Mouse (Mus musculus) right cerebral cortex, postnatal 25 days (tissue): ENCODE measurements around the gene Uqcr10.
"Not testable (repeated sequence)": the region's sequence is repeated elsewhere in the genome, so short reads cannot be mapped to it uniquely, and the experiment has no call there.

Experiments
- DNase-seq: peaks from one replicate; pipeline ENCODE4 v3.0.0; 2022

Gene Uqcr10

DNA sequence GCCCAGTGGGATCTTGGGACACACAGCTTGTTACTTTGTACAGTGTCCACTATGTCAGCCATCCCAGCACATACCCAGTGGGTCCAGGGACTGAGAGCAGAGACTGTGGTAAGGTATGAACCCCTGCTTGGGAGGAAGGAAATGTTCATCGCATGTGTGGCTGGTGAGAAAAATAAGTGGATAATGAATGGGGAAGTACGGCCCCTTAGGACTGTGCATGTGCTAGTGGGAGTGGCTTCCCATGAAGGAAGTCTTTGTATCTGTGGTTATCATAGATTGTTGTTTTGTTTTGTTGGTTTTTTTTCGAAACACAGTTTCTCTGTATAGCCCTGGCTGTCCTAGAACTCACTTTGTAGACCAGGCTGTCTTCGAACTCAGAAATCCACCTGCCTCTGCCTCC is 10.6 kb upstream of the Uqcr10 start:
- no peak for DNase-seq

DNA sequence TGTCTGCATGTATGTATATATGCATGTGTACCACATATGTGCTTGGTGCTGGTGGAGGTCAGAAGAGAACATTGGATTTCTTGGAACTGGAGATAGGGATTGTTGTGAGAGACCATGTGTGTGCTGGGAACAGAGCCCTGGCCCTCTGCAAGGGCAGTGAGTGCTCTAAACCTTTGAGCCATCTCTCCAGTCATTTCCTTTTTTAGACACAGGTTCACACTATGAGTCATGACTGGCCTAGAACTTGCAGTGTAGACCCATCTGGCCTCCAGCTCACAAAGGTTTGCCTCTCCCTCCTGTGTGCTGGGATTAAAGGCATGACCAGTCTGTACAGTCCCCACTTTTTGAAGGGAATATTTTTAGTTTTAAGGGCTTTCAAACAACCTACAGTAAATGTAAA is 8.7 kb upstream of the Uqcr10 start:
- no peak for DNase-seq

DNA sequence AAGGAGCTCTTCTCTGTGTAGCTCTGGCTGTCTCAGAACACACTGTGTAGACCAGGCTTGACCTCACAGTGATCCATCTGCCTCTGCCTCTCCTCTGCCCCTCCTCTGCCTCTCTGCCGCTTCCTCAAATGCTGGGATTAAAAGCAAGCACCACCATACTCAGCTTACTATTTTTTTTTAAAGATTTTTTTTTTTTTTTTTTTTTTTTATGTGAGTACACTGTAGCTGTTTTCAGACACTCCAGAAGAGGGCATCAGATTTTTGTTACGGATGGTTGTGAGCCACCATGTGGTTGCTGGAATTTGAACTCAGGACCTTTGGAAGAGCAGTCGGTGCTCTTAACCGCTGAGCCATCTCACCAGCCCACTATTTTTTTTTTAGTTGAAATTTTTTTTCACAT is 6.0 kb upstream of the Uqcr10 start:
- DNase-seq, result not testable (repeated sequence)

DNA sequence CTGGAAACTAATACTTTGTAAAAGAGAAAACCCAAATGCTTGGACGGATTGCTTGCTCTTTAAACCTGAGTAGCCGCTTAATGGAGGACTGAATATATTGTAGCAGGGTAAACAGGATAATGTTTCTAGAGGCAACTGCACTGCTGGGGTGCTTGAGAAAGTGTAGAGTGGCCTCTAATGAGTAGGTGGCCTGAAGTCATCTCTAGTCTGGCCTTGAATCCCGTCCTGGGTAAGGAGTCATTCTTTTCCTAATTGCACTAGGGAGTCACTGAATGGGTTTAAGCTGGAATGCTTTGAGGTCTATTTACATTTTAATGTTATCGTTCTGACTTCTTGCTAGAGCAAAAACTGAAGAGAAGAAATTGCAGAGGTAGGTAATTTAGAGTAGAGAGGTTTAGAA is 1.0 kb upstream of the Uqcr10 start:
- no peak for DNase-seq

DNA sequence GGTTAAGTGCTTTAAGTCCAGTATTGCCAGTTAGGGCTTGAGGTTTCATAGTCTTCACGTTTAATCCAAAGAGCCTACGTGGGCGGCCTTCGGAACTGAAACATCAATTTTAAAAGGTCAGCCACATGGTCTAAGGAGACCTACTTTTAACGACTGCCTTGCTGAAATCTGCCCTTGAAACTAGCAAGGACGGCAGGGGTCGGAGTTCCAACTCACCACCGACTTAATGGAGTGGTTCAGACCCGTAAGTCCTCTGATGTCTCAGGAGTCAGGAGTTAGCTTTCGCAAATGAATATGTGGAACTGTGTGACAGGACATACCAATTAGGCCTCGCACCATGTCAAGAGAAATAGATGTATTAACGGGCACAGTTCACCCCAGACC is 462 bp downstream of the Uqcr10 start:
- DNase-seq, result no peak

DNA sequence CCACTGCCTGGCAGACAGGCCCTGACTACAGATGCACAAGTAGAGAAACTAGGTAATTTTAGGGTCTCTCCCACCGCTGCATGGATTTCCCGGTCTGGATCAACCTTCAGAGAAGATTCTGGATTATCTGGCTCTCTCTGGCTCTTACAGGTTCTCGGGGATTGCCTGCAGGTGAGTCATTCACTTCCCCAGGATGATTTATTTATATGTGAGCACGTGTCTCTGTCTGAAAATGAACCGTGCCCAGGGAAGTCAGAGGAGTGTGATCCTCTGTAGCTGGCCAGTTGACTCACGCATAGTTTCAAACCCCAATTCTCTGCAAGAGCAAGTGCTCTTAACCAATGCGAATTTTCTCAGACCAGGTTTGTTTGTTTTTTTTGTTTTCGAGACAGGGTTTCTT is 3.4 kb downstream of the Uqcr10 start:
- no peak for DNase-seq

DNA sequence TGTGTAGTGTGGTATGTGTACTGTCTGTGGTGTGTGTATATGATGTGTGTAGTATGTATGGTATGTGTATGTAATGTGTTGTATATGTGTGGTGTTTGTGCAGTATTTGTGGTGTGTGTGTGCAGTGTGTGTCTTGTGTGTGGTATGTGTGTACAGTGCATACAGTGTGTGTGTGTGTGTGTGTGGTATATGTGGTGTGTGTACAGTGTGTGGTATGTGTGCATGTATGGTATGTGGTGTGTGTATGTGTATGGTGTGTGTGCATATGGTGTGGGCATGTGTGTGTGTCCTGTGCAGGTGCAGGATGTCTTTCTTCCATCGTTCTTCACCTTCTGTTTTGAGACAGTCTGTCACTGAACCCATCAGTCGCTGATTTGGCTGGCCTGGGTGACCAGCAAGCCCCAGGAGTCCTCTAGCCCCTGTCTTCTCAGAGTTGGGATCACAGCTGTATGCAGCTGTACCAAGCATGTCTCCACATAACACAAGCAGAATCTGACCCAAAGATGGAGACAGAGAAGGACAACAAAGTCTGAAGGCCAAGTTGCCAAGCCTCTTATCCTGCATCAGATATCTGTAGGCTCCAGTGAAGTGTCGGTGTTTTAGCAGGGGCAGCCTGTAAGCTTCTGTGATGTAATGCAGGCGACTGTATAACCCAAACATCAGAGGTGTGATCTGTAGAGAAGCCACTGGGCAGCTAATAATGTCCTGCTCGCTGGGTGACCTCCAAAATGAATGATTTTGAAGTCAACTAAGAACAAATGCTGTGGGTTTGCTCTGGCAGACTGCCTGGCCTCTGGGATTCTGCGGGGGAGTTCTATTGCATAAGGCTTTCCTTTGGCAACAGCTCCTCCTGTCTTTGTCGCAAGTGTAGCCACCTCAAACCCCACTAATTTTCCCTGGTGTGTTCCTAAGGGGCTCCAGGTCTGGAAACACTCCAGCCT is 6.8 kb downstream of the Uqcr10 start:
- peak; percentile 71 for DNase-seq

DNA sequence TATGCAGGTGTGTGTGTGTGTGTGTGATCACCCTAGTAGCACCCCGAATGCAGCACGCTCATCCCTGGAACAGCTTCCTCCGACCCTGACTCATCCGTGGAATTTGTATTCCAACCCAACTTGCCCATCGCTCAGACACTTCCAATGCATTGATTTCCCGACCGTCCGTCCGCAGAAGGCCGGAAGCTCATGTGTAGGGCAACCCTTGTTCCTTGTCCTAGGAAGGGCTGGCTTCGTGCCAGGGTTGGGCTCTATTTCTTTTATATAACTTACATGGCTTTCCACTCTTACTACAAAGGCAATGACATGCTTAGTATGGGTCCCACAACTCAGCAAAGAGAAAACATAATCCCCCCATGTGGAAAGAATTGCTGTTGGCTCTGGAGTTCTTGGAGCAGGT is 12.0 kb downstream of the Uqcr10 start:
- DNase-seq, result no peak

DNA sequence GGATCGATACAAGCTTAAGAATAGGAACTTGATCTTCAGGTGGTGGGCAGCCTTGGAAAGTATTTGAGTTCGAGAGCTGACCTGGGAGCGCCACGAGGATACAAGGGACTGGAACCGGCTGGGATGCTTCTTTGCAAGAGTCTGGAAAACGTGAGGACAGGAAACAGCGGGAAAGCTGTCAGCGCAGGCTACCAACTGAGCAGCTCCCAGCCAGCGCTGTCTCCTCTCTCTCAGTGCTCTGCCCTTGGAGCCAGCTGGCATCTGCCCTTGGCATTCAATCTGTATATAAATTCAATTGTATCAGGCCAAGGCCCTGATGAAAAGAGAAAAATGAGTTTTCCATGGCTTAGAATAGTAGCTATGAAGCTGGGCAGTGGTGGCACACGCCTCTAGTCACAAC is 12.9 kb downstream of the Uqcr10 start:
- no peak for DNase-seq

DNA sequence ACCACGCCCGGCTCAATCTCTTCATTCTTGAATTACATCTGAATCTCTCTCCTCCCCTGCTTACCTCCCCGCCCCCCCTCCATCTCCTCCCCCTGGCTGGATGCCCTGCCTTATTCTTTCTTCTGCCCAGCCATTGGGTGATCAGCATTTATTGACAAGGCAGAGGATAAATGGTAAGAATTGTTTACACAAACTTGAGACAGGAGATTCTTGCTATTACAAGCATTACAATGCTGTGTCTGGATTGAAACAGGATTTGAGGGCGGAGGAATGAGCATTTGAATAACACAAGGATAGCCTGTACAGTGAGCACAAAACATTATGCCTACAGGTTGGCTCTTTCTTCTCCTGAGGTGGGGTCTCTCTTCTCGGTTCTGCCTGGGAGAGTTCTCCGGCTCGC is 13.8 kb downstream of the Uqcr10 start:
- no peak for DNase-seq

DNA sequence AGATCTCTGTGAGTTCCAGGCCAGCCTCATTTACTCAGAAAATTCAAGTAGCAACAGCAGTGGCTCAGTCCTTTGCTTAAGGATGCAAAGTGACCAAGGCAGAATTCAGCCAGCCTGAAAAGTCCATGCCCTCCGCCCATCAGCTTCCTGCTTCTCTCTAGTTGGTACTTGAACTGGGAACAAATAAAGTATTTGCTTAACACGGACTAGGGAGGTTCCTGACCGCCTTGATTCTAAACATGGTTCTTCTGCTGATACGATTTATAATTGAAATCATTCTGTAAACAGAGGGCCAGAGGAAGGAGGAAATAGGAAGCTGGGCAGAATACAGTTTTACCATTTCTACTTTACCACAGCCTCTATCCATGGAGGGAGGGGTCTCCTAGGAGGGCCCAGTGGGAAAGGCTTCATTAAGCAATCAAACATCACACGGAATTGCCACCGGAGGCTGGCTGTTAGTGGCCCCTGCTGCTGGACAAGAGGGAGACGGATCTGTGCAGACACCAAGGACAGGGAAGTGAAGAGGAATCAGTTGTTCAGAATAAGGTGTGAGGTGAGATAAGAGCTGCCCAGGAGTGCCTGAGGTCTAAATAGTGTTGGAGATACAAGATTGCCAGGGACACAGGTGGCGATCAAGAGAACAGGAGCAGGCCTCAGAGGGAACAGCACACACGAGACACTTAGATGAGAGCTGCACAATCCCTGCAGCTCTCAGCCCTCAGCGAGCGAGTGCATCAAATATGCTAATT is 15.3 kb downstream of the Uqcr10 start:
- DNase-seq, result no peak

DNA sequence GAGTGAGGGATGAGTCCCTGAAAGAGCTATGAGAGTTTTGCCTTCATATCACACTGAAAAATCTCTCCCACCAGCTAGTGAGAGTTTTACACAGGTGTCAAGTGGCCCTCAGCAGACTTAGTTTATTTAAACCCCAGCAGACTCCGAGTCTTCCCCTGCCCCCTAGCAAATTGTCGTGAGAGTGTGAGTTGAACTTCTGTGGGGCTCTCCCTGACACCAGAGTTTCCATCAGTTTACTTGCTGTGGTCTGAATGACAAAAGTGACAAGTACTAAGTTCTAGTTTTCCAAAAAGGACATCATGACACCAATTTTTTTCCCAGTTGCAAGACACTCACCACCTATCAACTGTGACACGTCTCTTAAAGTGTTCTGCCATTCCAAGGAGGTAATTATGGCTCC is 16.3 kb downstream of the Uqcr10 start:
- DNase-seq, result no peak

DNA sequence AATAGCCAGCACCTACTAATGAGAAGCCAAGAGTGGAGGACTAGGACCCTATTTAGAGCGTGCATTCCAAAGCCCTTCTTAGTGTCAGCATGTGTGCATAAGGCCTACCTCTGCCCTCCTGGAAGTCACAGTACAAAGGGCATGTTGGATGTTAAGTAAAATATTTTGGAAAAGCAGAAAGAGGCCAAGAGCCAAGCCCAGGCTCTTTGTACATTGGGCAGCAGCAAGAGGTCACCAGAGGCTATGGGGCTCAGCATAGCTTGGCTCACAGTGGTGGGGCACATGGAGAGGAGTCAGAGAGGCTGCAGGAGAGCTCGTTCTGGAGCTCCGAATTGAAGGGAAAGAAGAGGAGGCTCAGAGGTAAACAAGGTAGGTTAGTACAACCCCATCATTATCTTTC is 17.1 kb downstream of the Uqcr10 start:
- no peak for DNase-seq

DNA sequence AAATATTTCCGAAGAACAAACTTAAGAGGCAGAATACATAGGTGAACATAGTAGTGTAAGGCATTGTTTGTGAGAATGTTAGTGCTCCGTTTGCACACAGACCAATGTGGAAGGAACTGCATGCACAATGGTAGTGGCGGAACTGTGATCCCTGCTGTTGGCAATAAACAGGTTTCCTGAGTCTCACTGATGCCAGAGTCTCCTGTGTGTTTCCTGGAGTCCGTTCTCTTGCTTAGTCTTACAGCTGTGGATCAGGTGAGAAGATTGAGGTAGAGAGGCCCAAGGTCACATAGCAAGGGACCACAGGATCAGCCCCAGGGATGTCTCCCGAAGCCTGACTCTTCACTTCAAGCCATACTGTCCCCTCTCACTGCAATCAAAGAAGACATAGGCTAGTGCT is 18.6 kb downstream of the Uqcr10 start:
- no peak for DNase-seq

DNA sequence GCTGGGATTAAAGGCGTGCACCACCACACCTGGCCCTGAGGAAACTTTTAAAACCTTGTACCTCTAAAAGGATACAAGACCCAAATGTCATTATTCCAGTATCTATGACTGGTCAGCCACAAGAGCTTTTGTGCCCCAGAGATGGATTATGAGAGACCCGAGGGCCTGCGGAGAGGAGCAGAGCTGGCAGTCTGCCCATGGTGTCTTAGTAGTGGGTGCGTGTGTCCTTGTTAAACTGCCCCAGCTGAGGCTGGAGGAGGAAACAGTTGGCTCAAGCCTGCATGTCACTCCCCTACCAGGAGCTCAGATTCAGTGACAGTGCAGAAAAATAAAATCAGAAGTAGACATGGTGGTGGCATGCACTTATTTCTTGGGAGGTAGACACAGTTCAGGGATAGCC is 19.1 kb downstream of the Uqcr10 start:
- DNase-seq, result no peak

DNA sequence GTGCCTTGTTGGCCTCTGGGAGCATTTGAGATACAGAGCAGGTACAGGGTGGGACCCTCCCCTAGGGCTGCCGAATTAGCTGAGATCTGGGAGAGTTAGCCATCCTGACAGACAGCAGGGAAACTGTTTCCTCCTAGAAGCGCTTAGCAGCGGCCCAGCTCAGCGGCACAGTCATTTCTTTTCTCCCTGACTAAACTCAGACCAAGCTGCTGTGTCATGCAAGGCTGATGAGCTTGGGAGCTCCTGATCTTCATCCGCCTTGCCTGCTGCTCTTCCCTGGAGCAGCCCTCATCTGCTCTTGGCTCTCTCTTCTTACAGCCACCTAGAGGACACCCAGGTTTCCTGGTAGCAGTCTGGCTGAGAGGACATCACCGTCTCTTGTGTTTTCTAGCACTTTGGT is 20.0 kb downstream of the Uqcr10 start:
- DNase-seq, result no peak

DNA sequence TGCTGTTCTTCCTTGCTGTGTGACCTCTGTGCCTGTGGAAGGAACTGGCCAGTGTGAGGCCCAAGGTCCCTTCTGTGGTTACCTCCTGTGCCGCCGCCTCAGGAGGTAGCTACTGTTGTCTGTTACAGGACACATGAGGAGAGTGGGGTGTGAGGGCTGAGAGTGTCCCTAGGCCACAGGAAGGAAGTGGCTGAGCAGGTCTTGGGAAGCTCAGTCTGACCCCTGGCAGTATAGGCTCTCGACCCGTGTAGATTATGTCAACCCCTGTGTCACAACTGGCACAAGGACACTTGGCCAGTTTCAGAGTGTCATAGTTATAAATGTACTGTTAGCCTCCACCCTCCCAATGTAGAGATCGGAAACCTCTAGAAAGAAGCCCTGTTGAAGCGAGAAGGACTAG is 20.6 kb downstream of the Uqcr10 start:
- DNase-seq, result no peak

DNA sequence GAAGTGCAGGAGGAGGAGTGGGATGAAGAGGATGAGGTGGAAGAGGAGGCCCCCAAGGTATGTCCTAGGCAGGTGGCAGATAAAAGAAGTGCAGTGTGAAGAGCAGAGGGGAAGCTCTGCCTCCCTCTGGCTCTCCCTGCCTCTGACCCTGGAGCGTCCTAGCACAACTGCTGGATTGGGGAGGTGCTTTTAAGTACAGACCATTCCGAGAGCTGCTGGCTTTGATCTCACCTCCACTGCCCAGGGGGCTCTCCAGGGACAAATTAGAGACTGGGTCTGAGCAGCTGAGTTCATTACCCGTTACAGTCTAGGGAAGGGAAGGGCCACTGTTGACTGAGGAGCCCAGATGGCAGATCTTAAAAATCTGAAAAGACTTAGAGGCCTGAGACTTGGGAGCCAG is 24.0 kb downstream of the Uqcr10 start:
- DNase-seq, result no peak

DNA sequence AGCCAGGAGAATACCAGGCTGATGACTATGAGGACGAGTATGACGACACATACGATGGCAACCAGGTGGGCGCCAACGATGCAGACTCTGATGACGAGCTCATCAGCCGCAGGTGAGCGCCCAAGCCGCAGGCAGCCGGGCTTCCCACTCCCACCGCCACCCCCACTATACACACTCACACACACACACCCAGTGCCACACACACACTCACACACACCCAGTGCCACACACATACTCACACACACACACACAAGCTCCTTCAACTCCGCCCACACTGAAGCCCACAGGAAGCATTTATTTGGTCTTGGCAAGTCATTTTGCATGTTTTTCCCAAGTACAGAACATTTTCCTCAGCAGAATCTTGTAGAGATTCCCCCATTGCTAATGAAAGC is 24.7 kb downstream of the Uqcr10 start:
- DNase-seq, result peak; percentile 49

DNA sequence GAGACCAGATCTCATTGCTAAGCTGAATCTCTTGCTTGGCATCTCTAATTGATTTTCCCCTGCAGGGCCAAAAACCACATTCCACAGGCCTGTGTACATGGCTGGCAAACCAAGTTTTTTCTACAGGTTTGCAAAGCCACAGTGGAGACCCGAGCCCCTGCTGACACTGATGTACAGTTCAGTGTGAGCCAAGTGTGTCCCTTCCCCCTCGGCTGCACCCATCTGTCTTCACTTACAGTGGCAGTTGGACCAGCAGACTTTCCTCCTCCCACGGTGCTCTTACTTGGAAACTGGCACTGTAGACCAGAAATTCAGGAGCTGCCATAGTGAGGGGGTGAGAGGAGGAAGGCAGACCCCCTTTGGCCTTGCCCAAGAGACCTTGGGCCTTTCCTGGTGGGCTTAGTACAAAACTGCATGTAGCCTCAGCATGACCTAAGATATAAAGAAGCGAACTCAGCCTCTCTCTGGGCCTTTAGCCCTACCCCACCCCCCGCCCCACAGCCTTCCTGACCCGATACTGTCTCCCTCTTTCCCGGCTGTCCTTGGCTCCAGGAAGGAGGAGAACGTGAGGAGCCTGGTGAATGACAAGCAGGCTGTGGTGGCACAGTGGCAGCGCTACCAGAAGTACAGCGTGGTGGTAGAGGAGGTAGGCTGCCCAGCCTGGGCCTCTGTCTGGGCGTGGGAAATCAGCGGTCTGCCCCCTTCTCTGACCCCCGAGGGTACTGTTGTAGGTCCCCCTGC is 25.3 kb downstream of the Uqcr10 start:
- DNase-seq, result peak; percentile 63

DNA sequence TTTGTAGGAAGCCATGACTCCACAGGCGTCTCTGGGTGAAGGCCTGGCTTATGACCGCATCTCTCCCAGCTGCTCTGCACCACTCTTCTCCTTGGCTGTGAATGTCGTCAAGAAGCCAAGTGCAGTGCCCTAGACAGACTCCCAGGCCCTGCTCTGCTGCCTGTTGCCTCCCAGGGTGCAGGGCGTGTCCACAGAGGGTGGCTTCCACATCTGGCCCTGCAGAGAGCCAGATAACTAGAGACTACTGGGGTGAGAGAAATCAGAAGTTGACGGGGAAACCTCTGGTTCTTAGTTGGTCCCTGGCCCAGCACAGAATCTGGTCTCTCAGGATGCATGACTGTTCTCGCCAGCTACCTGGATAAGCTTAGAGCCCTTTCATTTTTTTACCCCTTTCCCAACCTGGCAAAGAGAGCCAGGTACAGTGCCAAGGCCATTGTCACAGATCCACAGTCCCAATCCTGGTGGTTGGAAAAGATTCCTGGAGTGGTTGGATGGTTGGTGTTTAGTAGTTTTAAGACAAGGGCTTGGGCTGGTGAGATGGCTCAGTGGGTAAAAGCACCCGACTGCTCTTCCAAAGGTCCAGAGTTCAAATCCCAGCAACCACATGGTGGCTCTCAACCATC is 26.8 kb downstream of the Uqcr10 start:
- no peak for DNase-seq

DNA sequence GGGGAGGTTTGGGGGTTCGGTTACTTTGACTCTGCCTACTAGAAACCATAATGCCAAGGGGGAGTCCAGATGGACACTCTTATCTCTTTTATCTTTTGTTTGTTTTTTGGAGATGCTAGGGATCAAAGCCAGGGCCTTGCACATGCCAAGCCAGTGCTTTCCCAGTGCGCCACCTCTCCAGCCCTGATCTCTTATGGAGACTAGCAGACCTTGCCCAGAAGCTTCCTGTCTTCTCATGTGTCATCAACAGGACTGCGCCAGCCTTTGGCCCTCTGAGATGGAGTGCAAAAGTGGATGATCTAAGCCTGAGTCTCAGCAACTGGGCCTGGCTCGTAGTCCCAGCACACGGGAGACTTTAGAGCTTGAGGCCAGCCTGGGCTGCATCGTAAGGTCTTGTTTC is 28.4 kb downstream of the Uqcr10 start:
- DNase-seq, result no peak

DNA sequence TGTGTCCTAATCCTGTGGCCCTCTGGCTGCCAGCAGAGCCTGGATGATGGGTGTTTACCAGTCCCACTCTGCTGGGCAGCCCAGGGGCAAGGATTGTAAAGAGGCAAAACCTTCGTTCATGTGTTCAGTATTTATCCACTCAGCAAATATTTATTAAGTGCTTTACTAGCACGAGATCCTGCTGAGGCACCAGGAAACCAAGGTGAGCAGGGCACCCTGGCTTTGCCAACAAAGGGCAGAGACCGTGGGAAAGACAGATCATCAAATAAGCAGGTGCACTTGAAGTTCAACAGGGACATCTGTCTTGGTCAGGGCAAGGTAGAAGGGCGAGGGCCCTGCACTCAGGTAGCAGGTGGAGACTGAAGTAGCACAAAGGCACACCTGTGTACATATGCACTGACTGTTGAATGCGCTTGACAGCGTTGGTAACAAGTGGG is 29.0 kb downstream of the Uqcr10 start:
- no peak for DNase-seq
